12 mouse cellular contexts compared by ENCODE assay signal in genomic region chr7:99101076-99101475, GRCm38 (mm10). TPM values are rescaled to one million over a fixed set of nuclear protein-coding genes. Genes with fewer than 3 reads are reported as not detected.
A peak's percentile ranks its signal among the peaks of the same experiment; 100 is the strongest.
DNase-seq lines count a peak whose midpoint lies in the region; ATAC-seq and TF ChIP-seq lines count a peak whose summit lies in the region.
"Had no signal": no experiment of that assay in that cellular context is flagged by ENCODE, and none has a peak within 500 bp of the region (broad histone marks: within the 10 kb centered on the region; RNA-seq: fewer than 3 reads in every experiment).

No protein-coding gene starts in this region.

- peaks cover 43% of the 10 kb centered on the region for H3K4me1 ChIP-seq in heart, embryonic 10.5 days
- H3K4me1 ChIP-seq in liver, embryonic 15.5 days (replicated peaks), result peaks cover 29% of the 10 kb centered on the region
- H3K4me1 ChIP-seq in forebrain, postnatal 0 days (ENCODE audit: insufficient read depth), result no peaks in the 10 kb centered on the region

- H3K27ac ChIP-seq in heart, embryonic 10.5 days, result peak overlapping the region; percentile 47; the same call in 1 of the 2 replicates
- H3K27ac ChIP-seq in liver, embryonic 15.5 days (replicated peaks), result peak overlapping the region; percentile 62
- no peak overlapping the region for H3K27ac ChIP-seq in forebrain, postnatal 0 days (ENCODE audit: low read depth, low read length)

- H3K27me3 ChIP-seq in heart, embryonic 10.5 days (ENCODE audit: insufficient read depth, poor library complexity, severe bottlenecking), result no peaks in the 10 kb centered on the region
- H3K27me3 ChIP-seq in liver, embryonic 15.5 days, result no peaks in the 10 kb centered on the region
- no peaks in the 10 kb centered on the region for H3K27me3 ChIP-seq in forebrain, postnatal 0 days (ENCODE audit: insufficient read depth, low read length)

- DNase-seq in heart, embryonic 10.5 days (ENCODE audit: low spot score), result no peak
- DNase-seq in heart, postnatal 14 days, result no peak
- DNase-seq in Muller cell, postnatal 12 days (ENCODE audit: inconsistent ontology term), result peak; percentile 61
- peak; percentile 17 to 37 for DNase-seq in kidney, adult 8-10 months
- no peak for DNase-seq in forebrain, postnatal 0 days
- DNase-seq in urinary bladder, adult 2 months (ENCODE audit: low spot score), result no peak
- DNase-seq in ovary, postnatal 14 days (ENCODE audit: low spot score), result no peak
- DNase-seq: cerebellum, adult 18-20 months; gastrocnemius, postnatal 10 days; lung, postnatal 14 days; thymus, adult 2 months had no signal

- H3K36me3 ChIP-seq in heart, embryonic 10.5 days, result peaks cover 29% of the 10 kb centered on the region
- H3K36me3 ChIP-seq in liver, embryonic 15.5 days (replicated peaks), result peaks cover 14% of the 10 kb centered on the region
- peaks cover 7% of the 10 kb centered on the region for H3K36me3 ChIP-seq in forebrain, postnatal 0 days (ENCODE audit: insufficient read depth)

- intact Hi-C loops in heart, postnatal 14 days (cut with DNase I), result no loop called here

- H3K9ac ChIP-seq in liver, embryonic 15.5 days, result no peak overlapping the region
- H3K9ac ChIP-seq in forebrain, postnatal 0 days, result no peak overlapping the region

- ATAC-seq in liver, embryonic 15.5 days (ENCODE audit: insufficient read depth), result 0 out of 2 replicates have a peak, but pooled peaks have one; percentile 29
- ATAC-seq in forebrain, postnatal 0 days, result no peak

- no peaks in the 10 kb centered on the region for H3K9me3 ChIP-seq in heart, embryonic 10.5 days
- no peaks in the 10 kb centered on the region for H3K9me3 ChIP-seq in liver, embryonic 15.5 days (replicated peaks)
- H3K9me3 ChIP-seq in forebrain, postnatal 0 days (ENCODE audit: low read length), result no peaks in the 10 kb centered on the region

- TF ChIP-seq CTCF in forebrain, postnatal 0 days (IDR thresholded peaks at IDR 0.05; ENCODE audit: low read depth), result no peak

- peak overlapping the region; percentile 27; the same call in 1 of the 2 replicates for H3K4me2 ChIP-seq in liver, embryonic 15.5 days
- no peak overlapping the region for H3K4me2 ChIP-seq in forebrain, postnatal 0 days (ENCODE audit: low read depth)

- WGBS in heart, embryonic 10.5 days, result 67% methylated on average over 2 of the region's 2 CpGs
- 42% methylated on average over 2 of the region's 2 CpGs for WGBS in liver, embryonic 15.5 days (ENCODE audit: insufficient replicate concordance)
- WGBS in forebrain, postnatal 0 days, result 38% methylated on average over 2 of the region's 2 CpGs

- H3K4me3 ChIP-seq in heart, embryonic 10.5 days, result no peak overlapping the region
- H3K4me3 ChIP-seq in liver, embryonic 15.5 days (replicated peaks), result no peak overlapping the region
- H3K4me3 ChIP-seq in forebrain, postnatal 0 days (ENCODE audit: low read depth, low read length), result no peak overlapping the region

RNA-seq across cellular contexts. Expression of gene Uvrag, which starts 39.9 kb away (rescaled TPM):
- polyA plus RNA-seq in heart, embryonic 10.5 days (2016; fragmentation: Nextera tagmentation; extraction: Ambion mirVana), result 15.2 and 17.0 TPM in 2 replicates
- total RNA-seq in heart, postnatal 14 days (2021), result 10 to 100 TPM; 28.2 to 28.3 TPM
- 8.3 and 9.7 TPM in 2 replicates for polyA plus RNA-seq in liver, embryonic 15.5 days (2015; fragmentation: Nextera tagmentation; extraction: Ambion mirVana)
- 18.8 and 19.5 TPM in 2 replicates for total RNA-seq in forebrain, postnatal 0 days (2014; rRNA removed)
- polyA plus RNA-seq in forebrain, postnatal 0 days (2015; fragmentation: Nextera tagmentation; extraction: Ambion mirVana), result 14.8 and 18.6 TPM in 2 replicates
- polyA plus RNA-seq in urinary bladder, adult 2 months (2012; rRNA removed), result 19.4 and 21.5 TPM in 2 replicates

Comparison
In these comparisons a context has a peak if more than half of its experiments do, and no peak if none do; other contexts are left out.
1. DNase-seq: peak in Muller cell, postnatal 12 days (single experiment) and kidney, adult 8-10 months (2 of 2); none in heart, embryonic 10.5 days (single experiment), heart, postnatal 14 days (0 of 2), forebrain, postnatal 0 days (single experiment), urinary bladder, adult 2 months (single experiment) and ovary, postnatal 14 days (single experiment).